Mouse (Mus musculus) frontal cortex, postnatal 10 days (tissue): ENCODE data around the gene Ntng1.

Source experiments
- DNase-seq, 2 experiments: peaks; one replicate each; pipeline ENCODE4 v3.0.0; 2022; ENCODE audit warnings: low spot score in 2 of 2, mixed read lengths in 1 of 2

Gene Ntng1

DNA sequence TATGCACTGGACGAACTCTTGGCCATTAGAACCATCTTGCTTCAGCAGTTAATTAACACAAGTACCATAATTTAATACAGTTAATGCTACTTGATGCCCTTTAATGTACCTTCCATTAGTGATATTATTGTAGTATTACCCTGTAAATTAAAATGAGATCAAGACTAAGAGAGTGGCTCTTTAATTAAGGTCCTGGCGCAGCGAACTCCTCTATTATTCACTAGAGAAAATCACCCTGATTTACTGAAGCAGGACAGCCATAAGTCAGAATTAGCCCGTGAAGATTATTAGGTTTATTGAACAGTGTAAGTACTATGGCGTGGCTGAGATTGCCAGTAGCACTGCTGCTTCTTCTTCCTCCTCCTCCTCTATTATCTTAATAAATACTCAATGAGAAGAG is 212.8 kb downstream of the Ntng1 start:
- DNase-seq: no peak

- DNase-seq: no peak
These were observed 220.0 kb downstream of the Ntng1 start for GRCm38 (mm10) chr3:109923788-109924187.

GRCm38 (mm10) chr3:109918996-109919395 is 224.8 kb downstream of the Ntng1 start:
- DNase-seq: no peak

GRCm38 (mm10) chr3:109917926-109918694 is 225.7 kb downstream of the Ntng1 start:
- no peak for DNase-seq

DNA sequence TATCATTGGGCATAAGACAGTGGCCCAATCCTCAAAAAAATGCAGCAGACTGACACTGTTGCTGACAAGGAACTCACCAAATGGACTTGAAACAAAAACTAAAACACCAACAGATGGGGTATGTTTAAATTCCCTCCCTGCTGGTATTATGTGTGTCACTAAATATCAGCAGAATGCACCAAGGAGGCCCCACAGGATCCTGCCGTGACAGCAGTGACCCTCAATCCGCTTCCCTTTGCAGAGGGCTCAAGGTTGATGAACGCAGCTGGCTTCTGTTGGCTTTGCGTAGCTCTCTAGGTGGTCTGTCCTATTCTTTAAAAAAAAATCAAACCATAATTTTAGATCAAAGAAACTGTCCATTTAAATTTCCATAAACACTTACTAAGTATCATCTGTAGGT is 226.7 kb downstream of the Ntng1 start:
- no peak for DNase-seq

GRCm38 (mm10) chr3:109914226-109914625 is 229.6 kb downstream of the Ntng1 start:
- no peak for DNase-seq

DNA sequence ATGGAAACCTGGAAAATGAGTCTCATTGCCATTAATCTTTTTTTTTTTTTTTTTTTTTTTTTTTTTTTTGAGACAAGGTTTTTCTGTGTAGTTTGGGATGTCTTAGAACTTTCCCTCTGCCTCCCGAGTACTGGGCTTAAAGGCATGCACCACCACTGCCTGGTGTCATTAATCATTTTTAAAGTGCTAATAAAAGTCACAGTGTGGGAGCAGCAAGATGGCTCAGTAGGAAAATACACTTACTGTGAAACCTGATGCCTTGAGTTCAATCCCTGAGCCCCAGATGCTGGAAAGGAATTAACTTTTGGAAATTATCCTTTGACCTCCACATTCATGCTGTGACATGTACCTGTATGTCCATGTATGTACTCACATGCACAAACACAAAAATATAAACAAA is 253.2 kb downstream of the Ntng1 start:
- DNase-seq: no peak

- no peak for DNase-seq
These were observed 258.1 kb downstream of the Ntng1 start for GRCm38 (mm10) chr3:109885672-109886071.

GRCm38 (mm10) chr3:109879061-109879460 is 264.8 kb downstream of the Ntng1 start:
- DNase-seq: no peak

DNA sequence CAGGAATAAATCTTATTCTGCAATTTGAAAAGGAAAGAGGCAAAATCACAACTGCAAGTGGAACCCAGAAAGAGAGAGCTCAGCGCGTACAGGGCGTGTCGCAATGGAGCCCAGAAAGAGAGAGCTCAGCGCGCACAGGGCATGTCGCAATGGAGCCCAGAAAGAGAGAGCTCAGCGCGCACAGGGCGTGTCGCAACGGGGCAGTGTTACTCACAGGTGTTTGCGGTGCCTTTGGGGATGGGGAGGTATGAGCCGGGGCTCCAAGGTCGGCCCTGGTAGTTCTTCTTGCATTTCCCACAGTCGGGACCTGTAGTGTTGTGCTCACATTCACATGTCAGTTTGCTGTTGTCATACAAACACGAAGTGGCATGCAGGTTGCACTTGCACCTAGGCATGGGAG is 271.8 kb downstream of the Ntng1 start:
- no peak for DNase-seq

DNA sequence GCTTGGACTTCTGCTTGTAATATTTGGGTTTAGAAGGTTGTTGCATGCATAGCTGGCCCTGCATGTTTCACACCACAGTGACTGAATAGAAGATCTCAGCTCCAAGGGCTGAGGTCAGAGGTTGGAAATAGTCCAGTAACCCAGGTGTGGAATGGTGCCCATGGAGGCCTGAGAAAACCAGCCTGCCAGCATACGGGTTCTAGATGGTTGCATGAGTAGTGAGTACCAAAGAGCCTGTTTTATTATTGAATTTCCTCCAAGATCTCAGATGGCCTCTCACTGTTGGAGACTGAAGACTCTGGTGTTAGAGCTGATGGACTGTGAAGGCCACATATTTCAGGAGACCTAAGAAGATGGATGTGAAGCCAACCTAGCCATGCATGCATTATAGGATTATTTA is 285.5 kb downstream of the Ntng1 start:
- no peak for DNase-seq

GRCm38 (mm10) chr3:109854449-109855155 is 289.2 kb downstream of the Ntng1 start:
- DNase-seq: no peak

- no peak for DNase-seq
These were observed 297.2 kb downstream of the Ntng1 start for GRCm38 (mm10) chr3:109846660-109847059.

DNA sequence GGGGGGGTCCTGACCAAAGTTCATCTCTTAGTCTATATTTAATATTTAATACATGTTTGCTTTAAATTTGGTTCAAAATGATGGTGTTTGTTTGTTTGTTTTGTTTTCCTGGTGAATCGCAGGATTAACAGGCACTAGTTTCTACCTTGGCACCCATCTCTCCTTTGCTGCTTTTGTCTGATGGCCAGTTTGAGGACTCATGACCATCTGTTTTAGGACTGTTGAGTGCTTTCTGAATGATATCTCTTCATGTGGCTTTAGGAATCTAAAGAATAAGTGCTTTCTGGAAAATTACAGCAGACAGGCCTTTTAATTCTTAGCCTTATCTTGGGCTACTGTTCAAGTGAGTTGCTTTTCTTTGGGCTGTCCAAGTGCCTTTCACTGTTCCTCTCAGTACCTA is 318.0 kb downstream of the Ntng1 start:
- DNase-seq: no peak

DNA sequence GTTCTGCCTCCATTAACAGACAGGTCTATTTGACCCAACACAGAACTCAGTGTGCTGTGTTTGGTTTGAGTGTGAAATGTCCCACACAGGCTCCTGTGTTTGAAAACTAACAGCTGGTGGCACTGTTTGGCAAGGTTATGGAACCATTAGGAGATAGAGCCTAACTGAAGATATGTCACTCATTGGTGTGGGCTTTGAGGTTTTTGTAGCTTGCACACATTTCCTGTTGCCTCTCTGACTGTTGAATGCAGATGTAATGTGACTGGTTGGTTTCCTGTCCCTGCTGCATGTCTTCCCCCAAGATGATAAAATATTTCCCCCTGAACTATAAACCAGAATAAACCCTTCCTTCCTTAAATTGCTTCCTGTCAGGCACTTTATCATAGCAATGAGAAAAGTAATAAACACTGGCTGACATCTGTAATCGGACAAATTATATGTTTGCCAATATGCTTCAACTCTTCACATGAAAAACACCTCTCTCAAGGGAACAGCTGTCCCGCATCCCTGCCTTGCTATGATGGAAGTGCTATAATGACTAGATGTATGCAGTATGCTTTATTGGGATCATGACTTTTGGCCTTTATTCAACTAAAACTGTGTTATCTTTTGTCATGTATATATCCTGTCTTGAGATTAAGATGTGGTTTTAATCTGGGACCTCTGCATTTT is 320.9 kb downstream of the Ntng1 start:
- no peak for DNase-seq

DNA sequence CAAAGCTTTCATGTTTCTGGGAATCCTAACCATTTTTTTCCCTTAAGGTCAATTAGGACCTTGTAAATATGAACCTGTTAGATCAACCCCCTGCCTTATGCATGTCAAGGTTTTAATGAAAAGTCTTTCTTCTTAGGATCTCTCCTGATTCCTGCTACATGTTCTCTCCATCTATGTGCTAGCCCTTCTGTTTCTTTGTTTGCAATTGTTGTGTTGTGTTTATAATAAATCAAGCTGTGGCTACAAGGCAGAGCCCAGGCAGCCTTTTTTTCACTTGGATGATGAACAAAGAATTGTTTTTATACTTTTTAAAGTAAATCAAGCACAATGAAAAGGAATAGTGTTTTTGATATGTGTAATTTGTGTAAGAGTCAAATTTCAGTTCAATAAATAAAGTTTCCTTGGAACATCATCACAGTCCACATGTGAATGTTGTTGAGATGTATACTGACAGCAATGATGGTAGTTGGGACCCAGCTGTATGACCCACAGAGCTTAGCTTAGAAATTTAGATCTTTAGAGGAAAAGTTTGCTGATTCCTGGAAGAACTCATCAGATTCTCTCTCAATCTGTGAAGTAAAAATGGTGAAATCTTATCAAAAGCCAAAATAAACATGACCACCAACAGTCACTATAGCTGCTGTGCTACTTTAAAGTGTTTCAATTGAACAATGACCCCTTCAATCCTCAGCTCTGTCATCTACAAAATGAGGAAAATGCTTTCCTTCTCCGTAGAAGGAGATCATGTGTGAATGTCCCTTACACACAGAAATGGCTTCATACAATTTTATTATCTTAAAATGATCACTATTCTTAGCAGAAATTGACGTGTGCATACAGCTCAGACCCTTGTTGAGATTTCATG is 324.8 kb downstream of the Ntng1 start:
- DNase-seq: no peak

DNA sequence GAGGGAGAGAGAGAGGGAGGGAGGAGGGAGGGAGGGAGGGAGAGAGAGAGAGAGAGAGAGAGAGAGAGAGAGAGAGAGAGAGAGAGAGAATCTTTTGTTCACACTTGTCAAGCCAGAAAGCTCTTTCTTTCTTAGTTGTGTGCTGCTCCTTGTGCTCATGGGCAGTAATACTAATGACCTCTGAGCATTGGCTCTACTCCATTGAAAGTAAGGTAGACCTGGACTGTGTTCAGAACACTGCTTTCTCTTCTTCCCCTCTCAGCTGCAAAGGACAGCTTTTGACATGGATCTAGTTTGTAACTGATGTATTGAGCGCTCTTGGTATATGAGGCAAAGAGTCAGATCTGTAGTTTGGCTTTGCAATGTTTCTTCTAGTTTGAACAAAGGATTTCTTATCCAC is 334.7 kb downstream of the Ntng1 start:
- DNase-seq: no peak

GRCm38 (mm10) chr3:109807211-109807934 is 336.4 kb downstream of the Ntng1 start:
- DNase-seq: no peak

- no peak for DNase-seq
These were observed 339.7 kb downstream of the Ntng1 start for GRCm38 (mm10) chr3:109804145-109804544.

DNA sequence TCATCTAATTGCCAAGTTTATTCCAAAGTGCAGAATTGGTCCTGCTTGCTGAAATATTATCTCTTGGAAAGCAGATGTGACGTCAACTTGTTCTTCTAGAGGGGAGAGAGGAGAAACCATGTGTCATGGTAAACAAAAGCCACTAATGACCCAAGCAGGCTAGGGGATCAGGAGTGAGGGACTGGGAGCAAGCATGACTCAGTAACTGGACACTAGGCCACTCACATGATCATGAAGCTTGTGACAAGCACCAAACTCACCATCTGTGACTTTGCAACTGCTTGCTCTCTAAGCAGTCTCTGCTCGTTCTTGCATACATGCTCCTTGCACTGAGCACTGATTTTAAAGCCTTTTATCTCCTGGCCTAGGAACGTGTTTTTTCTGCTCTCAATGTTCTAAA is 340.2 kb downstream of the Ntng1 start:
- no peak for DNase-seq

DNA sequence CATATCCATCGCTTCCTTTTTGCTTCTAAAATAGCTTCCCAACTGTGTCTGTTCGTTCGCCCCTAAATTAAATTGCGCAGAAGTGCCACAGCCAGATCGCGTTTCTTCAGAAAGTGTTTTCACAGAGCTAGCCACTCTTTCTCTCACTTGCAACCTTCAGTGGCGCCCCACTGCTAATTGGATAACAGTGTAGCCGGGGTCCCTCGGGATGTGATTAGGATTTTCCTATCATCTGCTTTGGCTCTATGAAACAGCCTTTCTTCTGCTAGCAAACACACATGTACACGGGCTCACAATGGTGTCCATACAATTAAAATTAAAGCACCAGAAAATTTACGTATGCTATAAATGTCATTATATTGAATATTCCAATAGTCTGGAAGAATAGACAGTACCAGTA is 346.5 kb downstream of the Ntng1 start:
- no peak for DNase-seq
